Mouse (Mus musculus): ENCODE data around the gene Kirrel.
A peak's percentile ranks its signal among the peaks of the same experiment; 100 is the strongest.

The Kirrel gene

GRCm38 (mm10) chr3:87076899-87077298 lies 97.6 kb downstream of the Kirrel start:
- DNase-seq, result no peak

DNA sequence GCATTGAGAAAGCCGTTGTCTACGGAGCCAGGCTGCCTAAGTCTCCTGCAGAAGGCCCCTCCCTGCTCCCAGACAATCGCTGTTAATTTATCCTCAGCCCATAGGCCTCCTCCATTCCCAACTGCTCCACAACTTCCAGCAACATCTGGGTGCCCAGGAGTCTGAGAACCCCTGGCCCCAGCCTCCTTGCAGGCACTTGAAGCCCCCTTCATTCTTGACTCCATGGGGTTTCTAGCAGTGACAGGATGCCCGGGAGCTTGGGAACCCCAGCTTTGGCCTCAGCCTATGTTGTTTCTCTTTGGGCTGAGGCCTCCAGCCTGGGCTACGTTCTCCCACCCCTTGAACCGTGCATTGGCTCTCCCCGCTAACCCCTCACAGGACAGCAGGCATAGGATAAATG lies 98.4 kb downstream of the Kirrel start:
- DNase-seq, result no peak

DNA sequence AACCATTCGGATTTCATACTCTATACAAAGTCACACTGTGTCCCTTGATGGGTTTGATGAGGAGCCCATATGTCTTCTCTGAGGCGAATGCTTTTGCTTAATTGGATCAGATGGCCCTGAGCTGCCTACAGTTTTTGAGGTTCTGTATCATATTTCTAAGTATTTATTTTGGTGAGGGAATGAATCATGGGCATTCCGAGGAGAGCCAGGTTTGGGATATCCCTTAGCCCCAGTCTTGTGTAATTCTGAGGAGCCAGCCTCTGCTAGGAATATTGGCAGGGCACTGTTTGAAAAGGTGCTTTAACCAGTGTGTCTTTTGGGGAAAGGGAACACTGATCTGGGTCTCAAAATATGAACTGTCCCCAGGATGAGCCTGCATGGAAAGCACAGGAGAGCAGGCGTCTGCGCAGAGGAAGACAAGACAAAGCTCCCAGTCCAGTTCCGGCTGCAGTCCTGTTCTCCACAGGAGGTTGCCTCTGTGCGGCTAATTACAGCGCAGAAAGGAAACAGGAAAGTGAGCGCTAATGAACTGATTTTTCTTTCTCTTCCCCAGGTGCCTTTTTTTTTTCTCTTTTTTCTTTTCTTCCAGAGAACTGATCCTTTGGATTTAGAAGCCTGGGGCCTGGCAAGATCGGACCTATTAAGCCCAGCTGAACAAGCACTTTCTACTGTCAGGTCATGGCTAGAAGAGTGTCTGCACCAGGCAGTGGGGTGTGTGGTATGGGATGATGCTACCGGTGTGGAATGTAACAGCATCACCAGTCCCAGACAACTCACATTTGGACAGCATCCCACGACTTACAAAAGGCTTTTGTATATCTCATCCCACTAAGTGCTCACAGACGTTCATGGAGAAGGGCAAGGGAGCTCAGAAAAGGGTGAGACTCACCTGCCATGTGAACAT lies 101.7 kb downstream of the Kirrel start:
- DNase-seq, result no peak

DNA sequence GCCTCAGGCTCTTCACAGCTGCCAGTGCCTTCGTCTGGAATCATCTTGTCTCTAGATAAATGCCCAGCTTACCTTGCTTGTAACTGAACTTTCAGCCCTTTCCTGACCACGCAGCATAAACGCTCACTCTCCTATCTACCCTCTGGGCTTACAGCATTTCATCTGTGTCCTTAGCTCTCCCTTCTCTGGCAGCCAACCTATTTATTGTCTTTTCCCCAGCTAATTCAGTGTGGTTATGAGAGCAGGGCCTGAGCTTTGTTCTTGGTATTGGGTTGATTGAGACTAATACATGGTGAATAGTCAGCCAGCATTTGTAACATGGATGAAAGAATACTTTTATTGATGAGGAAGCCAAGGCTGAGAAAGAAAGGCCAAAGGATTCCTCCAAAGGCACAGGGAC lies 102.4 kb downstream of the Kirrel start:
- DNase-seq, result no peak

GRCm38 (mm10) chr3:87067396-87067975 lies 107.1 kb downstream of the Kirrel start:
- no peak for DNase-seq

GRCm38 (mm10) chr3:87053939-87054338 lies 120.6 kb downstream of the Kirrel start:
- no peak for DNase-seq

DNA sequence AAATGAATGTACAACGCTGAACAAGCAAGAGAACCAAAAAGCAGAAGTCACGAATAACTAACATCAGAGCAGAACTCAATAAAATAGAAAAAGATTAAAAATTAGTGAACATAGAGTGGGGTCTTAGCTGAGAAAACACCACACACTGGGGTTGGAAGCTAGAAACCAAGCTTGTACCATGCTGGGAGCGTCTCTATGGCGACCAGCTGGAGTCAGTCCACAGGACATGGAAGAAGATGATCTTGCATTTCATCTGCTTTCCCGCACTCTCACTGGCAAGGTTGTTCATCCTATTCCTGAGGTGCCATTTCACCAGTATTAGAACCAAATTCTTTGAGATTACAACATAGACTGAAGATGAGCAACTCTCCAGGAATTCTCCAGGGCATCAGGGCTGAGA lies 126.7 kb downstream of the Kirrel start:
- DNase-seq, result peak; percentile 42 to 61

DNA sequence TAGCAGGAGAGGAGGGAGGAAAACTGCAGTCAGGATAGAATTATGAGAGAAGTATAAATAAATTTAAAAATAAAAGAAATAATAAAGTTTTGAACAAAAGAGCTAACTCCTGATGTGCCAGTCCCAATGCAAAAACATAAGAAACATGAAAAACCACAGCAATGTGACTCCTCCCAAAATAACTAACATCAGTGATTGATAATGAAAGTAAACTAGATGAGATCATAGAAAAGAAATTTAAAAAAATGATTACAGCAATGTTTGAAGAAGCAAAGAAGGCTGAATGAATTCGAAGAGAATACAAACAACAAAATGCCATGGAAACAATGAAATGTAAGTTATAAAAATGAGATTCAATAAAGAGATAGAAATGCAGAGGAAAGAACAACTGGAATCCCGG lies 132.8 kb downstream of the Kirrel start:
- no peak for DNase-seq

DNA sequence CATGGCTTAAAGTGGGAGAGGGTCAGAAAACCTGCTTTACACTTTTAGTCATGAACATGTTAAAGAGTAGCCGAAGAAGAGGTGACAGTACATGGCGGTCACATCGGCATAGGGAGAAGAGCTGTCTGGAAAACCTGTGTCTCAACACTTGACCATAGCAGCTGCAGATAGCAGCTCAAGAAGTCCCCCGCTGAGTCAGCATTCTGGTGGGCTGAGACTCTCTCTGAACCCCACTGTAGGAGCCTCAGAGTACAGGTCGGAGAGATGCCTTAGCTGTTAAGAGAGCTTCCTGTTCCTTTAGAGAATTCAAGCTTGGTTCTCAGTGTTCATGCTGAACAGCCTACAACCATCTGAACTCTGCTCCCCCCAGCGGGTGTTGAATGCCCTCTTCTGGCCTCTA lies 136.0 kb downstream of the Kirrel start:
- no peak for DNase-seq

- no peak for DNase-seq
Measured at GRCm38 (mm10) chr3:87034061-87034460, 140.5 kb downstream of the Kirrel start.

DNA sequence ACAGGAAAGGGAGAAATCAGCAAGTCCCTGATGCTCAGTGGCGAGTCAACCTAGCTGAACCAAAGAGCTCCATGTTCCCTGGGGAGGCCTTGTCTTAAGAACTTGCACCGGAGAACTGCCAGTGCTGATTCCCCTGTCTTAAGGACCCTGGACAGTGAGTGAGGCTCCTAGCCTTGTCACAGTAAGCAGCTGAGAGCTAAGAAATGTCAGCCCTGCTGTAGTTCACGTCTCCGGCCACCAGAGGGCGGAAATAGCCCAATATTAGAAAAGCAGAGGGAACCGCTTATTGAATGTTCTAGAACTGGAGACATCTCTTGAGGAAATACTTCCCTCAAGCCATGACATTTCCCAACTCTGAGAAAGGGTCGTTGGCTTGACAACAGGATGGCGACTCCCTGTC lies 141.2 kb downstream of the Kirrel start:
- DNase-seq, result peak; percentile 86

GRCm38 (mm10) chr3:87030855-87031254 lies 143.7 kb downstream of the Kirrel start:
- peak; percentile 84 to 87 for DNase-seq

Data from cerebellum, postnatal 10 days (tissue).